Mouse (Mus musculus) erythroblast, embryonic 14.5 days (primary cell): ENCODE measurements around the gene Adgrg3.

Source experiments
- GATA1 ChIP-seq: IDR thresholded peaks from 2 replicates; pipeline ENCODE4 v1.6.1; 2012; ENCODE audit warnings: low read length, inconsistent platforms, mixed read lengths
- TAL1 ChIP-seq: IDR thresholded peaks from 3 replicates; pipeline ENCODE4 v1.6.1; 2012; ENCODE audit warnings: low read length, inconsistent platforms, mixed read lengths

DNA sequence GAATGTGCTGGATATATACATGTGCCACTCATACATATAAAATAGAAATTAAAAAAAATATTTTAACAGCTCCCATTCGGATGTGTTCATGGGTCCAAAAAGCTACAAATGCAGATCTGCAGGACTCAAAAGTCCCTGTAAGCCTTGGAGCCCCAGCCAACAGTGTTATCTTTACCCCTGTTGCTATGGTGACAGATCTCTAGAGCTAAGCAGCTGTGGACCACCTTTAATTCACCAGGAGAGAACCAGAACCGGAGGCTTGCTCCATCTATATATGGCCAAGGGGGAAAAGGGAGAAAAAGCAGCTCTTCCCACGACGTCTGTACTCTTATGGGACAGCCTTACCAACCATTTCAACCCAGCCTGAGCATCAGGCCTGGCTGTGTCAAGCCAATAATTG, 27.3 kb downstream of the Adgrg3 start:
- TF ChIP-seq TAL1 = no peak
- TF ChIP-seq GATA1 = no peak
